Mouse (Mus musculus): ENCODE measurements around the gene Tgm4. TPM values are rescaled to one million over a fixed set of nuclear protein-coding genes. Genes with fewer than 3 reads are reported as not detected.

The Tgm4 gene
- total RNA-seq, 2 experiments from 2014 or later = 0.05 to 2.1 TPM

DNA sequence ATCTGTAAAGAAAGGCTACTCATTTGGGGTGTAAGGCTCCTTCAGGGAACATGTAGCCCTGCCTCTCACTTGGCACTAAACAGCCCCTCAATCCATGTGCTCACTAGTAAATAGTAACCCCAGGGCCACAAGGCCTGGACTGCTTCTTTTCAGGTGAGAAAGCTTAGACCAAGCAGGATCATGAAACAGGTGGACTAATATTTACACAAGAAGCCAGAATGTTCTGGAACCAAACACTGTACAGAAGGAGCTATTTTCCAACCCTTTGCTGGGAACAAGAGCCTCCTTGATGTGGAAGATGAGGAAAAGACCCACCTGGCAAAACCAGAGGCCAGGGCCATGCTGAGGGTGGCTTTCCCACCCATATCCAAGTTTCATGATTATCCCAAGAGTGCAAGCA is 68.9 kb downstream of the Tgm4 start:
- ATAC-seq (replicated peaks; ENCODE audit: poor library complexity, severe bottlenecking) = no peak

- no peak for ATAC-seq (replicated peaks; ENCODE audit: poor library complexity, severe bottlenecking)
Measured at GRCm38 (mm10) chr9:123104362-123104761, 69.8 kb downstream of the Tgm4 start.

GRCm38 (mm10) chr9:123107186-123107585 is 72.7 kb downstream of the Tgm4 start:
- ATAC-seq (replicated peaks; ENCODE audit: poor library complexity, severe bottlenecking) = peak; percentile 73

GRCm38 (mm10) chr9:123109188-123109587 is 74.7 kb downstream of the Tgm4 start:
- no peak for ATAC-seq (replicated peaks; ENCODE audit: poor library complexity, severe bottlenecking)

DNA sequence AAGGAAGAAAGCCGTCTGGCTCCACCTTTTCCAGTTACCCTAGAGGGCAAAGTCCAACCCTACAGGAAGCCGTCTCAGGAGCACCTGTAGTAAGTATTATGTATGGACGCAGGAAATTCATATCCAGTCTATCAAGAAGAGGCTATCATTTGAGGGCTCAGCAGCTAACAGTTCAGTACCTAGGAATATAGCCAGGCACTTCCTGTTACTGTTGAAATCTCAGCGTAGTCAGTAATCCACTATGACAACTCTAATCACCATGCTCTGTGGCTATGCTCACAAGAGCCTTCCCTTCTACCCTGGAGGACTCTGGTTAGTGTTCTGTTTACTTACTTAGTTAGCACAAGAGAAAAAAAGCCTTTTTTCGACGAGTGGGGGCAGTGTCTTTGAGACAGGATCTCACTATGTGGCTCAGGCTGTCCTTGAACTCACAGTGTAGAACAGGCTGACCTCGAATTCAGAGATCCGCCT is 77.3 kb downstream of the Tgm4 start:
- no peak for ATAC-seq (replicated peaks; ENCODE audit: poor library complexity, severe bottlenecking)

DNA sequence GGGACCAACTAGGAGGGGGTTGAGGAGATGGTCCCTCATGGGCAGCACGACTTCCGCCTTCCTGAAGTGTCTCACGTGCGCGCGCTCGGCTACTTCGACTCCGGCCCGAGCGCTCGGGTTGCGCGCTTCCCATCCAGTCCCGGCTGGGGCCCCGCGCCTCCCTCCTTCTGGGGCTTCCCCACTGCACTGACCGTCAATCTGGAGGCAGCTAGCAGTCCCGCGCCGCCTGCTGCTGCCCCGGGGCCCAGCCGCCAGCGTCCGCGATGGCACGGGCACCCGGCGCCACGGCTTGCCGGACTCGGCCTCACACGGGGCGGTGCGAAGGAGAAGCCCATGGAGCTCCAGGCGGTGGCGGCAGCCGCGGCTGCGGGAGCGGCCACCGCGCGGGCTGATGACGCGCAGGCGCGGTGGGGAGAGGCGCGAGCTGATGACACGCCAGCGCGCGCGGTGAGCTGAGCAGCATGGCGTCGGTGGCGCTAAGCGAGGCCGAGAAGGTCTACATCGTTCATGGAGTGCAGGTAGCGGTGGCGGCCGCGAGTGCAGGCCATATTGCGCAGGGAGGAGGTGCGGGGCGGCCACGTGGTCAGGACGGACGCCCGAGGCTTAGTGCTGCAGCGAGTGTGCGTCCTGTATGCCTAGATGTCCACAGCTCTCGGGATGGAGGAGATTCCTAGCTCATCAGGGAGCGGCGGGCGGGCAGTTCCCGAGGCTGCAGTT is 78.4 kb downstream of the Tgm4 start, which contains the start of the genes Zdhhc3 and Exosc7:
Gene Zdhhc3 (minus strand): TSS at position 401 of the 717 bp plus-strand sequence.
Gene Exosc7 (plus strand): TSS at position 411 of the 717 bp plus-strand sequence.
- ATAC-seq (replicated peaks; ENCODE audit: poor library complexity, severe bottlenecking) = peak; percentile 91

- no peak for ATAC-seq (replicated peaks; ENCODE audit: poor library complexity, severe bottlenecking)
Measured at GRCm38 (mm10) chr9:123113931-123114330, 79.4 kb downstream of the Tgm4 start.

DNA sequence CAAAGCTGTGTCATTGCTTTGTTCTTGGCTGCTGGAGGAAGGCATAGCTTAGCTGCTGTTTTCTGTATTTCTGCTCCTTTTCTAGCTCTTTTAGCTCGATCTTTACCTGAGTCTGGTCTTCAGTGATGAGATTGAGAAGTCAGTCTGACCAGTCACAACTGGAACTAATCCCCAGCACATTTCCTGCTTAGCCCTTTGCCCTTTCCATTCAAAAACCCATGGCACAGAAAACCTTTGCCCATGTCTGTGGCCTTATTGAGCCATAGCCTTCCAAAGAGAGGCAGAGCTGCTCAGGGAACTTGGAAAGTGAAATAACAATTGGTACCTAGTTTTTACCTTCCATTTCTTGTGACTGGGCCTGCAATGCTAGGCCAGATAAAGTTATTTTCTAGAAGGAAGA is 81.0 kb downstream of the Tgm4 start:
- no peak for ATAC-seq (replicated peaks; ENCODE audit: poor library complexity, severe bottlenecking)

Other genes starting within 250 kb of the Tgm4 start
- 7.7 and 7.8 TPM in 2 replicates for gene Tcaim, start 229.2 kb upstream of the Tgm4 start, total RNA-seq (2014; fragmentation: Nextera tagmentation)
- gene Tcaim, start 229.2 kb upstream of the Tgm4 start, total RNA-seq (2017) = 7.6 and 10.9 TPM in 2 replicates
- gene Gm35549, start 190.7 kb upstream of the Tgm4 start, total RNA-seq (2014; fragmentation: Nextera tagmentation) = not detected in 2 replicates
- gene Gm35549, start 190.7 kb upstream of the Tgm4 start, total RNA-seq (2017) = not detected in 2 replicates
- 55.5 and 60.2 TPM in 2 replicates for gene Zfp445, start 168.7 kb upstream of the Tgm4 start, total RNA-seq (2014; fragmentation: Nextera tagmentation)
- gene Zfp445, start 168.7 kb upstream of the Tgm4 start, total RNA-seq (2017) = 66.3 and 78.2 TPM in 2 replicates
- gene Zkscan7, start 149.0 kb upstream of the Tgm4 start, total RNA-seq (2014; fragmentation: Nextera tagmentation) = 2.6 and 3.1 TPM in 2 replicates
- 0.93 and 2.3 TPM in 2 replicates for gene Zkscan7, start 149.0 kb upstream of the Tgm4 start, total RNA-seq (2017)
- gene Zfp105, start 111.7 kb upstream of the Tgm4 start, total RNA-seq (2014; fragmentation: Nextera tagmentation) = 3.3 and 5.4 TPM in 2 replicates
- gene Zfp105, start 111.7 kb upstream of the Tgm4 start, total RNA-seq (2017) = 1.5 and 2.8 TPM in 2 replicates
- gene 1110059G10Rik, start 83.7 kb upstream of the Tgm4 start, total RNA-seq (2014; fragmentation: Nextera tagmentation) = 27.6 and 61.2 TPM in 2 replicates
- gene 1110059G10Rik, start 83.7 kb upstream of the Tgm4 start, total RNA-seq (2017) = 24.9 and 35.6 TPM in 2 replicates
- 75.0 and 101 TPM in 2 replicates for gene Kif15, start 83.7 kb upstream of the Tgm4 start, total RNA-seq (2014; fragmentation: Nextera tagmentation)
- gene Kif15, start 83.7 kb upstream of the Tgm4 start, total RNA-seq (2017) = 270 and 405 TPM in 2 replicates
- gene Tmem42, start 13.4 kb upstream of the Tgm4 start, total RNA-seq (2014; fragmentation: Nextera tagmentation) = 8.9 and 9.7 TPM in 2 replicates
- gene Tmem42, start 13.4 kb upstream of the Tgm4 start, total RNA-seq (2017) = 9.2 and 16.6 TPM in 2 replicates
- 66.7 and 68.4 TPM in 2 replicates for gene Zdhhc3, start 78.5 kb downstream of the Tgm4 start, total RNA-seq (2014; fragmentation: Nextera tagmentation)
- 43.1 and 47.1 TPM in 2 replicates for gene Zdhhc3, start 78.5 kb downstream of the Tgm4 start, total RNA-seq (2017)
- gene Exosc7, start 78.5 kb downstream of the Tgm4 start, total RNA-seq (2014; fragmentation: Nextera tagmentation) = 85.4 and 103 TPM in 2 replicates
- gene Exosc7, start 78.5 kb downstream of the Tgm4 start, total RNA-seq (2017) = 119 and 126 TPM in 2 replicates
- not detected in 2 replicates for gene Clec3b, start 116.2 kb downstream of the Tgm4 start, total RNA-seq (2014; fragmentation: Nextera tagmentation)
- not detected in 2 replicates for gene Clec3b, start 116.2 kb downstream of the Tgm4 start, total RNA-seq (2017)
- not detected in 2 replicates for gene Cdcp1, start 181.3 kb downstream of the Tgm4 start, total RNA-seq (2014; fragmentation: Nextera tagmentation)
- gene Cdcp1, start 181.3 kb downstream of the Tgm4 start, total RNA-seq (2017) = 0.43 TPM in 1 of 2 replicates, not detected in the other
- gene Tmem158, start 226.0 kb downstream of the Tgm4 start, total RNA-seq (2014; fragmentation: Nextera tagmentation) = 2.3 TPM in 1 of 2 replicates, not detected in the other
- gene Tmem158, start 226.0 kb downstream of the Tgm4 start, total RNA-seq (2017) = 0.65 TPM in 1 of 2 replicates, not detected in the other